Mouse (Mus musculus): ENCODE measurements around the gene Ran.

GRCm38 (mm10) chr5:129008412-129008826 lies 11.4 kb upstream of the Ran start, which contains the start of gene Stx2:
- TF ChIP-seq REST (IDR thresholded peaks at IDR 0.05; ENCODE audit: insufficient read depth, insufficient read length), result no peak
- no peak for TF ChIP-seq E2F4 (IDR thresholded peaks at IDR 0.05; ENCODE audit: insufficient read depth)
- TF ChIP-seq USF1 (IDR thresholded peaks at IDR 0.05; ENCODE audit: low read depth), result no peak
- peak; percentile 94 for TF ChIP-seq POLR2A (IDR thresholded peaks at IDR 0.05; ENCODE audit: insufficient read length, low read depth)
- peak; percentile 89 for TF ChIP-seq POLR2AphosphoS2 (IDR thresholded peaks at IDR 0.05; ENCODE audit: insufficient read length, low read depth)
- no peak for TF ChIP-seq MAX (IDR thresholded peaks at IDR 0.05; ENCODE audit: low read depth)
- TF ChIP-seq CEBPB (IDR thresholded peaks at IDR 0.05; ENCODE audit: insufficient read depth, poor library complexity, severe bottlenecking), result no peak
- peak in 1 of 3 experiments; percentile 37 for TF ChIP-seq MYOG (IDR thresholded peaks at IDR 0.05; ENCODE audit: control insufficient read depth in 1 of 3, insufficient read depth in 1 of 3, insufficient read length in 2 of 3, low read depth in 2 of 3)
- TF ChIP-seq SRF (IDR thresholded peaks at IDR 0.05; ENCODE audit: control insufficient read depth, insufficient read length, low read depth), result no peak
- TF ChIP-seq MYOD1 (IDR thresholded peaks at IDR 0.05; ENCODE audit: control insufficient read depth in 1 of 3, insufficient read length in 2 of 3, low read depth in 2 of 3), result peak in 1 of 3 experiments; percentile 45
- TF ChIP-seq TCF12 (IDR thresholded peaks at IDR 0.05; ENCODE audit: insufficient read depth, poor library complexity, severe bottlenecking), result no peak
